Mouse (Mus musculus) cerebellum, adult 2 months (tissue): ENCODE data around the gene Tenm2. TPM values are rescaled to one million over a fixed set of nuclear protein-coding genes. Genes with fewer than 3 reads are reported as not detected.

ENCODE experiments used
- DNase-seq, 2 experiments: peaks; one replicate each; pipeline ENCODE4 v3.0.0; 2021
- H3K27ac ChIP-seq: fragments of 200-500 bp; 2 replicates; pipeline ENCODE4 v1.5.1; 2012; ENCODE audit warnings: low read length, control low read depth, inconsistent platforms; ENCODE audit not compliant: insufficient read depth
- H3K27me3 ChIP-seq: fragments of 200-500 bp; 2 replicates; pipeline ENCODE4 v1.6.1; 2012; ENCODE audit warnings: inconsistent platforms, mild to moderate bottlenecking, low read length, moderate library complexity; ENCODE audit not compliant: control insufficient read depth, insufficient read depth
- H3K4me1 ChIP-seq: fragments of 200-500 bp; 2 replicates; pipeline ENCODE4 v1.6.1; 2011; ENCODE audit warnings: low read length; ENCODE audit not compliant: control insufficient read depth, insufficient read depth
- H3K4me3 ChIP-seq: fragments of 200-500 bp; replicated peaks from 2 replicates; pipeline ENCODE3; 2011; ENCODE audit warnings: mild to moderate bottlenecking, low read depth, low read length, control low read depth; ENCODE audit not compliant: insufficient read depth
- CTCF ChIP-seq: fragments of 200-500 bp; IDR thresholded peaks from 2 replicates; pipeline ENCODE4 v1.5.1; 2011; ENCODE audit warnings: low read depth, mild to moderate bottlenecking, control low read depth, low read length, moderate library complexity, borderline replicate concordance; ENCODE audit not compliant: insufficient read depth
- POLR2A ChIP-seq: fragments of 200-500 bp; IDR thresholded peaks from 2 replicates; pipeline ENCODE4 v1.6.1; 2011; ENCODE audit warnings: low read length, control low read depth, borderline replicate concordance; ENCODE audit not compliant: insufficient read depth
- WGBS: fragments of 180-500 bp; shearing (Covaris S2); methylation state at CpG from one replicate; pipeline ENCODE4 v1.1.7; 2018; 5-methylcytosine and 5-hydroxymethylcytosine counted together
- polyA plus RNA-seq: library from polyadenylated mRNA; depleted of rRNA; stranded (reverse); fragments of >200 nt; gene quantifications from 2 replicates; pipeline ENCODE4 v1.2.3, GENCODE M21; 2012

Tenm2 gene
- polyA plus RNA-seq, 1 experiment, result 9.1 TPM

GRCm38 (mm10) chr11:37150011-37150410 lies 85.8 kb downstream of the Tenm2 start:
- DNase-seq, result no peak

GRCm38 (mm10) chr11:37143996-37144395 lies 91.8 kb downstream of the Tenm2 start:
- Histone ChIP-seq H3K4me3 (no peak overlapping the region), H3K4me1 (no peaks in the 10 kb centered on the region), H3K27me3 (no peaks in the 10 kb centered on the region), H3K27ac (no peak overlapping the region)
- no peak for DNase-seq
- WGBS, result 58% methylated on average over 6 of the region's 6 CpGs
- TF ChIP-seq CTCF (no peak), POLR2A (no peak)

More at GRCm38 (mm10) chr11:37150011-37150410, 85.8 kb downstream of the Tenm2 start:
- Histone ChIP-seq H3K27ac (no peak overlapping the region), H3K4me1 (no peaks in the 10 kb centered on the region), H3K27me3 (no peaks in the 10 kb centered on the region), H3K4me3 (no peak overlapping the region)
- no peak for TF ChIP-seq POLR2A
- TF ChIP-seq CTCF, result no peak
- 89% methylated on average over 1 of the region's 1 CpGs for WGBS

GRCm38 (mm10) chr11:37143478-37143877 lies 92.3 kb downstream of the Tenm2 start:
- H3K4me3 ChIP-seq, result no peak overlapping the region
- no peaks in the 10 kb centered on the region for H3K27me3 ChIP-seq
- DNase-seq, result no peak
- H3K4me1 ChIP-seq, result no peaks in the 10 kb centered on the region
- H3K27ac ChIP-seq, result no peak overlapping the region
- no peak for TF ChIP-seq CTCF
- TF ChIP-seq POLR2A, result no peak
- WGBS, result 89% methylated on average over 2 of the region's 2 CpGs

GRCm38 (mm10) chr11:37128893-37129292 lies 106.9 kb downstream of the Tenm2 start:
- no peak for TF ChIP-seq CTCF
- TF ChIP-seq POLR2A, result no peak
- H3K27me3 ChIP-seq, result no peaks in the 10 kb centered on the region
- no peaks in the 10 kb centered on the region for H3K4me1 ChIP-seq
- 61% methylated on average over 2 of the region's 2 CpGs for WGBS
- no peak overlapping the region for H3K4me3 ChIP-seq
- H3K27ac ChIP-seq, result no peak overlapping the region
- no peak for DNase-seq

GRCm38 (mm10) chr11:37118058-37118457 lies 117.7 kb downstream of the Tenm2 start:
- Histone ChIP-seq H3K4me3 (no peak overlapping the region), H3K4me1 (no peaks in the 10 kb centered on the region), H3K27me3 (no peaks in the 10 kb centered on the region), H3K27ac (no peak overlapping the region)
- DNase-seq, result peak in 1 of 2 experiments; percentile 24
- no peak for TF ChIP-seq CTCF
- TF ChIP-seq POLR2A, result no peak

GRCm38 (mm10) chr11:37115188-37115587 lies 120.6 kb downstream of the Tenm2 start:
- H3K27ac ChIP-seq, result no peak overlapping the region
- TF ChIP-seq POLR2A (no peak), CTCF (no peak)
- DNase-seq, result no peak
- H3K4me1 ChIP-seq, result no peaks in the 10 kb centered on the region
- H3K27me3 ChIP-seq, result no peaks in the 10 kb centered on the region
- H3K4me3 ChIP-seq, result no peak overlapping the region
- 49% methylated on average over 4 of the region's 4 CpGs for WGBS

- Histone ChIP-seq H3K4me1 (no peaks in the 10 kb centered on the region), H3K27ac (no peak overlapping the region), H3K27me3 (no peaks in the 10 kb centered on the region), H3K4me3 (no peak overlapping the region)
- DNase-seq, result no peak
- WGBS, result 44% methylated on average over 2 of the region's 2 CpGs
- TF ChIP-seq POLR2A (no peak), CTCF (no peak)
Observed at GRCm38 (mm10) chr11:37107069-37107468, 128.7 kb downstream of the Tenm2 start.

GRCm38 (mm10) chr11:37079403-37079802 lies 156.4 kb downstream of the Tenm2 start:
- Histone ChIP-seq H3K4me3 (no peak overlapping the region), H3K27ac (no peak overlapping the region), H3K4me1 (no peaks in the 10 kb centered on the region), H3K27me3 (no peaks in the 10 kb centered on the region)
- DNase-seq, result no peak
- no peak for TF ChIP-seq CTCF
- no peak for TF ChIP-seq POLR2A
- 93% methylated on average over 5 of the region's 5 CpGs for WGBS
